Mouse (Mus musculus) limb, embryonic 12.5 days (tissue): ENCODE results near the gene Sept11. TPM values are rescaled to one million over a fixed set of nuclear protein-coding genes. Genes with fewer than 3 reads are reported as not detected.

Source experiments
- ATAC-seq: fragments of 200-750 bp; cut with Nextera tagmentation; 2 replicates; pipeline ENCODE4 v1.8.0; 2017; ENCODE audit warnings: low read depth, moderate TSS enrichment; ENCODE audit not compliant: insufficient number of reproducible peaks, insufficient read depth, low FRiP score, low TSS enrichment
- H3K27ac ChIP-seq: fragments of 300-500 bp; sonication (generic); 2 replicates; pipeline ENCODE4 v1.5.1; 2016; ENCODE audit warnings: mild to moderate bottlenecking, moderate library complexity
- H3K27me3 ChIP-seq: fragments of 300-500 bp; sonication (generic); 2 replicates; pipeline ENCODE4 v1.6.1; 2016; ENCODE audit warnings: mild to moderate bottlenecking, moderate library complexity
- H3K36me3 ChIP-seq: fragments of 300-500 bp; sonication (generic); 2 replicates; pipeline ENCODE4 v1.6.1; 2016; ENCODE audit warnings: mild to moderate bottlenecking, moderate library complexity
- H3K4me1 ChIP-seq: fragments of 300-500 bp; sonication (generic); replicated peaks from 2 replicates; pipeline ENCODE4 v1.6.1; 2016
- H3K4me2 ChIP-seq: fragments of 300-500 bp; sonication (generic); 2 replicates; pipeline ENCODE4 v1.6.1; 2016; ENCODE audit warnings: mild to moderate bottlenecking, moderate library complexity
- H3K4me3 ChIP-seq: fragments of 300-500 bp; sonication (generic); replicated peaks from 2 replicates; pipeline ENCODE4 v1.5.1; 2016; ENCODE audit warnings: mild to moderate bottlenecking
- H3K9ac ChIP-seq: fragments of 300-500 bp; sonication (generic); replicated peaks from 2 replicates; pipeline ENCODE4 v1.6.1; 2016; ENCODE audit warnings: mild to moderate bottlenecking, moderate library complexity
- H3K9me3 ChIP-seq: fragments of 300-500 bp; sonication (generic); 2 replicates; pipeline ENCODE4 v1.6.1; 2016; ENCODE audit warnings: mild to moderate bottlenecking, moderate library complexity
- WGBS: fragments of 180-500 bp; shearing (Covaris S2); methylation state at CpG from one replicate; pipeline ENCODE4 v1.1.7; 2016; 5-methylcytosine and 5-hydroxymethylcytosine counted together
- polyA plus RNA-seq: library from polyadenylated mRNA; unstranded; fragments of >200 nt; fragmentation: Nextera tagmentation; extraction: Ambion mirVana; gene quantifications from 2 replicates; pipeline ENCODE4 v1.2.1, GENCODE M21; 2016

The Sept11 gene
- polyA plus RNA-seq, 1 experiment from 2014 or later = 258 TPM

DNA sequence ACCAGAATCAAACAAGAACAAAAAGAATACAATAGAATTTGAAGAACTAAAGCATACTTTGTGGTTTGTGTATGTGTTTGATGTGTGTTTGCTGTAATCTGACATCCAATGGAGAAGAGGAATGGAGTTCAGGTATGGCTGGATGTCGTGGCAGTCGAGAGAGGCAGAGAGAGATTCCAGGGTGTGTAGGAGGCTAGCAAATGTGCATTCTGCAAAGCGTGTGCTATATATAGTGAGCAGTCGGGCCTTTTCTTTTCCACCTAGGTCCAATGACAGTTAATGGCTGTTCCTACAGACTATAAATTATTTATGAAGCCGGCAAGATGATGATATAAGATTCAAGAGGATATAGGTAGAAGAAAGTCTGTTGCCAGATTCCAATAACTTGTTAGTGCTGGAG is 20.3 kb downstream of the Sept11 start:
- Histone ChIP-seq H3K4me3 (no peak overlapping the region), H3K36me3 (peaks cover 27% of the 10 kb centered on the region)

DNA sequence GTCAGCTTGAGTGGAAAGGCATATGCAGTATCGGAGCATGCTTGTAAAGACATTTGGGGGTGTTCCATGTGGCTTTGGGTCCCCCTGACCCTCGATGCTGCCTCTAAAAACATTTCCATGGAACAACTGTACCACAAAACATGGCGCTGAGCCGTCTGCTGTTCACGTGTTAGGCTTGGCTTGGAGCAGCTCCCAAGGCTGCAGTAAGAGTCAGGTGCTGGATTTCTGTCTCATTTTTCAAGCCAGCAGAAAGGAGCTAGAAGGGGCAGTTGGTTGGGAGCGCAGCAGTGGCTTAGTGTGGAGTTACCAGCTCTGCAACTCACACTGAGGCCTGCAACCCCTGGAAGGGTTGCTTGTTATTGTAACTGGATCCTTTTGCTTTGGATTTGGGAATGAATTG is 21.3 kb downstream of the Sept11 start:
- Histone ChIP-seq H3K27me3 (no peaks in the 10 kb centered on the region), H3K4me3 (no peak overlapping the region), H3K27ac (peak overlapping the region; percentile 73), H3K9ac (no peak overlapping the region), H3K36me3 (peaks cover 27% of the 10 kb centered on the region), H3K4me2 (no peak overlapping the region), H3K9me3 (no peaks in the 10 kb centered on the region), H3K4me1 (peaks cover 20% of the 10 kb centered on the region)
- 64% methylated on average over 6 of the region's 6 CpGs for WGBS
- peak; percentile 60; the same call in 1 of the 2 replicates for ATAC-seq

More for the DNA sequence above, 20.3 kb downstream of the Sept11 start:
- no peak for ATAC-seq
- Histone ChIP-seq H3K4me1 (peaks cover 20% of the 10 kb centered on the region), H3K9me3 (no peaks in the 10 kb centered on the region), H3K27ac (0 out of 2 replicates have a peak overlapping the region, but pooled peaks have one; percentile 73), H3K27me3 (no peaks in the 10 kb centered on the region), H3K4me2 (no peak overlapping the region), H3K9ac (no peak overlapping the region)
- 91% methylated on average over 5 of the region's 5 CpGs for WGBS

DNA sequence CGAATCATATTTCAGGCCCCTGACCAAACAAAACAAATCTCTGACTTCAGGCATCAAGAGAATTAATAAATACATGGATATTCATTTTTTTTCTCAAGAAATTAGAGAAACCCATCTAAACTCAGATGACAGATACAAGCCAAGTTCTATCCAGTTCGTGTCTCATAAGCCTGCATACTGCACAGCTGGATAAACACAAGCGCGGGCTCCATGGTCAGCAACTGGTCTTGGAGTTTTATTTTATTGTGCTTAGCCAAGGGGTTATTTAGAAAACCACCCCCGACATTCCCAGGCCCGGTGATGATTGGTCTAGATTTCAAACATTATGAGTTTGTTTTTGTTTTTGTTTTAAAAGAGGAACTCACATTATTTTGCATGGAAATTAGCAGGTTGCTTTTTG is 21.8 kb downstream of the Sept11 start:
- Histone ChIP-seq H3K4me2 (no peak overlapping the region), H3K9ac (no peak overlapping the region), H3K4me1 (peaks cover 20% of the 10 kb centered on the region), H3K27me3 (no peaks in the 10 kb centered on the region), H3K4me3 (no peak overlapping the region), H3K36me3 (peaks cover 27% of the 10 kb centered on the region), H3K27ac (peak overlapping the region; percentile 73), H3K9me3 (no peaks in the 10 kb centered on the region)
- ATAC-seq = no peak
- WGBS = 72% methylated on average over 6 of the region's 6 CpGs

DNA sequence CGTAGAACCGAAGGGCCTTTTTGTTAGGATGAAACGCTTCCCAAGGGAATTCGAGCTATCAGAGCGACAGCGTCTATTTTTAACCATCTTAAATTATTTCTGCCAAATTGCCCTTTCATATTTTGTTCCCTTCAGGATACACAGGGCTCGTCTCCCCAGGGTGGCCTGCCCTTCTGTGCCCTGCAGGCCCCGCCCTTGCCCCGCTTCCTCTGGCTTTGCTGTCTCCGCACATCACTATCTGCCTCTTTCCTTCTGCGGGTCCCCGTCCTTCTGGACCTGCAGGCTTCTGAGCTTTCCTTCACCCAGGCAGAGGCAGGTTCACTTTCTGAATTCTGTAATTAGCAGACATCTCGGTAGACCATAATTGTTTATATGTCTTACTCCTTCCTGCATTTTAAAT is 22.6 kb downstream of the Sept11 start:
- ATAC-seq = no peak
- Histone ChIP-seq H3K27ac (no peak overlapping the region), H3K9me3 (no peaks in the 10 kb centered on the region), H3K4me1 (peaks cover 25% of the 10 kb centered on the region), H3K27me3 (no peaks in the 10 kb centered on the region), H3K4me2 (no peak overlapping the region), H3K9ac (no peak overlapping the region), H3K4me3 (no peak overlapping the region), H3K36me3 (peaks cover 23% of the 10 kb centered on the region)
- 89% methylated on average over 13 of the region's 13 CpGs for WGBS

DNA sequence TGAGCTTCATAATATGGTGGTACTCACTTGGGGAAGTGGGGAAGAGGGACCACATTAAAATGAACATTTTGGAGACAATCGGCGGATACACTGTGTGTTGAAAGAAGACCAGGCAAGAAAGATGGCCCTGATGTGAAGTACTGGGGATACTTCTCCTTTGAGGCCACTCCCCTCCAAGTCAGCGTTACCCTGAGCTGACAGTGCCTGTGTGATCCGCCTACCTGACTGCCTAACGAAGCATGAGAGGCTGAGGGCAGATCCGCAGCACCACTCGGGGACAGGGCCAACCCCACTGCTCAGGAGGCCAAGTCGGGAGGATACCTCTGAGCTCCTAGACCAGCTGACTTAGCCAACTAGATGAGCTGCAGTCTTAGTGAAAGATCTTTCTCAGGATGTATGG is 24.4 kb downstream of the Sept11 start:
- Histone ChIP-seq H3K4me2 (no peak overlapping the region), H3K27ac (no peak overlapping the region), H3K36me3 (peaks cover 9% of the 10 kb centered on the region; the same call in 1 of the 2 replicates), H3K9me3 (no peaks in the 10 kb centered on the region), H3K4me1 (peaks cover 31% of the 10 kb centered on the region), H3K4me3 (no peak overlapping the region), H3K9ac (no peak overlapping the region), H3K27me3 (no peaks in the 10 kb centered on the region)
- WGBS = 84% methylated on average over 8 of the region's 8 CpGs
- no peak for ATAC-seq

DNA sequence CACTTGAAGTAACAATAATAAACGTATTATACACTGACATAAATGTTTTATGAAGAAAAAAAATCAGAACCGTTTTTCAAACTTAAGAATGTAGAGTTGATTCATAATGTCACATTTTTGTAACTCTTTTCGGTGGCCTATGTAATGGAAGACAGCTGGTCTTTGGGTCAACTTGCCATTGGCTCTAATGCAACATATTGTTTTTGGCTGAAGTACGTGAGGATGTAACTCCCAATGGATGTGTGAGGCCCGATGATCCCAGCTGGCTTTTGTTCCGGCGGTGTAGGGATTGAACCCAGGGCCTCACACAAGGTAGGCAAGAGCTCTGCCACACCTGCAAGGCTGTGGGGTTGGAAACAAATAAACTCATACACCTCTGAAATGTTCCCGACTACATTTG is 28.4 kb downstream of the Sept11 start:
- Histone ChIP-seq H3K9me3 (no peaks in the 10 kb centered on the region), H3K27ac (no peak overlapping the region), H3K4me3 (no peak overlapping the region), H3K4me2 (no peak overlapping the region), H3K4me1 (peaks cover 41% of the 10 kb centered on the region), H3K27me3 (no peaks in the 10 kb centered on the region), H3K9ac (no peak overlapping the region), H3K36me3 (no peaks in the 10 kb centered on the region)
- WGBS = 81% methylated on average over 8 of the region's 8 CpGs
- ATAC-seq = no peak

DNA sequence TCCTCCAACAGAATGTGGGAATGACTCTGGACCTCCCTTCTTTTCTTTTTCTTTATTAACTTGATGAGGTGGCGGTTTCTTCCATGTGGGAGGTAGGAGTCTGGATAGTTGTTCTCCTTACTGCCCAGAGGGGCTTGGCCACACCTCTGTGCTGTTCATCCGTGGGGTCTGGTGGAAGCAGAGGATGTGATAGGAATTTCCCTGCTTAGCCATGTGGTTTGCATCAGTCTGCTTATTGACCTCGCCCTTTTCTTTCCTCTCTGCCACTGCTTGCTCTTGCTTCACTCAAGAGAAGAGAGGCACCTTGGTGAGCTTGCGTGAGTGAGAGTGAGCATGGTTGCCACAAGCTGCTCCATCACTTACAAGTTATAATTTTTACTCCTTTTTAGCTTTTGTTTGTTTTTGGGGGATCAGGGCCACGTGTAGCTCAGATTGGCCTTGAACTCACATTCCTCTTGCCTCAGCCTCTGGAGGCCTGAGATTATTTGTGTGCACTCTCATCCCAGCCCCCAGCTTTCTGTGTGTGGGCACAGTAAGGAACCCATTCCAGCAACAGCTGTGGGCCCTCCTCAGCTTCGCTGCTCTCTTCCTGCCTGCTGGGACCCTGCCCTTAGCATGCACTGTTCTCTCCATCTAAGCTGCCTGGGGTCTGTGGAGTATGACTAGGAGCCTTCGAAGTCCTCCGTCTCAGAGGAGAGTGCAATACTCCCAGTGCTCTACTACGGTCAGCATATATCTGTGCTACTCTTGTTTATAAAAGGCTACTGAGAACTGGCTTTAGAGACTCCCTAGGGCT is 31.0 kb downstream of the Sept11 start:
- Histone ChIP-seq H3K9ac (no peak overlapping the region), H3K4me1 (peaks cover 66% of the 10 kb centered on the region), H3K9me3 (no peaks in the 10 kb centered on the region), H3K4me3 (no peak overlapping the region), H3K27me3 (no peaks in the 10 kb centered on the region), H3K4me2 (no peak overlapping the region), H3K36me3 (no peaks in the 10 kb centered on the region), H3K27ac (peak overlapping the region; percentile 50)
- 32% methylated on average over 9 of the region's 9 CpGs for WGBS
- ATAC-seq = 0 out of 2 replicates have a peak, but pooled peaks have one; percentile 44

DNA sequence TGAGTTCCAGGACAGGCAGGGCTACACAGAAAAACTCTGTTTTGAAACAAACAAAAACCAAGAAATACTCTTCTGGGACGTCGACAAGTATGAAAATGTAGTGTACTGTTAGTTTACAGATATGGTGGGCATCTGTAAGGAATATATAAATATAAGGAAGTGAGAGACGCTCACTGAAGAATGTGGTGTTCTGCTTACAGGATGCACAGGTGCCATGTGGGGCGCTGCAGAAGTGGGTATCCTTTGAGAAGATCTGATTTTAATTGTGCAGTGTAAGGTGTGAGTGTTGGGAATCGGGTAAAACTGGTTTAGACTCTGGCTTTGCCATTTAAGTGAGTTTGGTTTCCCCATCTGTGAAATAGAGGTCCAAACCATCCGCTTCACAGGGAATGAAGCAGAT is 32.1 kb downstream of the Sept11 start:
- WGBS = 82% methylated on average over 6 of the region's 6 CpGs
- Histone ChIP-seq H3K27ac (no peak overlapping the region), H3K4me1 (peaks cover 77% of the 10 kb centered on the region), H3K27me3 (no peaks in the 10 kb centered on the region), H3K9me3 (no peaks in the 10 kb centered on the region), H3K4me3 (no peak overlapping the region), H3K9ac (no peak overlapping the region), H3K36me3 (no peaks in the 10 kb centered on the region), H3K4me2 (no peak overlapping the region)
- ATAC-seq = no peak

DNA sequence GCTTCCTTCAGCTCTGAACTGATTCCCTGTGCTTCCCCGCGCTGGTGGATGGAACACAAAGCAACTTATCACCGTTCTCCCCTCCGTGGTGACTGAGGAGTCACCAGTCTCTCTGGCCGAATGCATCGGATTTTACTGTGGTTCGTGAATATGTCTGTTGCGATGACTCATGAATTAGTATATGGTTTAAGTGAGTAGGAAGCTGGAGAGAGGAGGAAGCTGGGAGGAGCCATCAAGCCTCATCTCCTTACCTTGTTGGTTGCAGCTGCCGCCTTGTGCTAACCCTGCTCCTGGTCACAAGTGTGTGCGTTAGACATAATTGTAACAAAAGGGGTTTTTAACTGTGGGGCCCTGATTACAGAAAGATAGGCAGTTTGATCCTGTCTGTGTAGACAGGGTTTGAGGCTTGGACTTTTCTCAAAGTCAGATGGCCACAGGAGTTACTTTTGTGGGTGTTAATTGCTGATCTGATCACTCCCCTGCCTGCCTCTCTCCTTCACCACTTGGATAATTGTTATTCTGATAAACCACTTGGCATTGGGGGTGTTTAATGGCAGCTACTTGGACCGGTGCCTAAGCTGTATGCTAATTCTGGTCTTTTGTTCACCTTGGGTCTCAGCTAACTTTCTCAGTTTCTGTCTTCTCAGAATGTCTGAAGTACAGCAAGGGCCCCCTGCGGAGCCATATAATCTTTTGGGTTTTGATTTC is 33.1 kb downstream of the Sept11 start:
- peaks cover 77% of the 10 kb centered on the region for H3K4me1 ChIP-seq
- no peaks in the 10 kb centered on the region for H3K27me3 ChIP-seq
- H3K4me2 ChIP-seq = no peak overlapping the region
- no peaks in the 10 kb centered on the region for H3K9me3 ChIP-seq
- H3K4me3 ChIP-seq = no peak overlapping the region
- WGBS = 47% methylated on average over 12 of the region's 12 CpGs
- H3K9ac ChIP-seq = no peak overlapping the region
- H3K36me3 ChIP-seq = no peaks in the 10 kb centered on the region
- no peak for ATAC-seq
- H3K27ac ChIP-seq = 0 out of 2 replicates have a peak overlapping the region, but pooled peaks have one; percentile 12

DNA sequence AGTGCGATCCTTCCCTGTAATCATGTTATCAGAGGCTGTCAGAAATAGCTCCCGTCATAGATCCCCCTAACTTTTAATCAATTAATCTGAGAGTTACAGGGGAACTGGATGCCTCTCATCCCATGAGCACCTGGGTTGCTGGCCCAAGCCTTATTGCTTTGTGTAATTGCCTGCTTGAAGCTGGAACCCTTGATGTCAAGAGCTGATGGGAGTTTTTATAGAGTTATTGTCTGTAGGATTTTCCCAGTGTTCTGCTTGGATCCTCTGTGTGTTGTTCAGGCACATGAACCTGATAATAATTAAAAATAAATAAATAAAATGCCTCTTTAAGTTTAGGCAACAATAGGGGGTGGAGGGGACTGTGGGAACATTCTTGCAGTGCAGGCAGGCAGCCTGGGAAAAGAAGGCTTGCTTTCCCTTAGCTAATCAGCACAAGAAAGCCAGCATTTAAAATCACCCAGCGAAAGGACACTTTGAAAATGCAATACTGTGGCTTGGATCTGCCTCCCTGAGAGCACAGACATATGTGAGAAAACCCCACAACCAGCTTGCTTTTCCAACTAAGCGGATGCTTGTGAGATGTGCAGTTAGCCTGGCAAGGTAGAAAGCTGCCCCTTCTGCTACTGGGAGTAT is 33.8 kb downstream of the Sept11 start:
- 57% methylated on average over 4 of the region's 4 CpGs for WGBS
- H3K27ac ChIP-seq = peak overlapping the region; percentile 37
- no peaks in the 10 kb centered on the region for H3K9me3 ChIP-seq

DNA sequence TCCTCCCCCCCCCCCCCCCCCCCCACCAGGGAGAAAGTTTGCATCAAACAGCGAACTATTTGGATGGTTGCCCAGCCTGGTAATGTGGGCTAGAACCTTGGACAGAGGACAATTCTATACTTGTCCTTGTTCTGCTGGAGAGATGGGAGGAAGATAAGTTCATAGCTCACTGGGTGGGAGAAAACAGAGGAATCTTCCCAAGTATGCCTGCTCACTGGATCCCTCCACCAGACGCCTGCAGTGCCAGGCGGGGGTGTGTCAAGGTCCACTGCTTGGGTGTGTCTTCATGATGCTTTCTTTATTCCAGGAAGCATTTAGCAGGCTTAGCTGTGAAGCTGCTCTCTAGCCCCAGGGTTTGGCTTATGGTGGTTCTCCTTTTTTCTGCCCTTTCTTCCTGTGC is 34.5 kb downstream of the Sept11 start:
- H3K9ac ChIP-seq = no peak overlapping the region
- peaks cover 90% of the 10 kb centered on the region for H3K4me1 ChIP-seq
- H3K4me3 ChIP-seq = no peak overlapping the region
- H3K36me3 ChIP-seq = no peaks in the 10 kb centered on the region
- no peaks in the 10 kb centered on the region for H3K9me3 ChIP-seq
- no peak overlapping the region for H3K27ac ChIP-seq
- no peak for ATAC-seq
- 30% methylated on average over 3 of the region's 3 CpGs for WGBS
- no peak overlapping the region for H3K4me2 ChIP-seq
- no peaks in the 10 kb centered on the region for H3K27me3 ChIP-seq

More for the DNA sequence above, 33.8 kb downstream of the Sept11 start:
- ATAC-seq = no peak
- H3K4me2 ChIP-seq = no peak overlapping the region
- no peaks in the 10 kb centered on the region for H3K36me3 ChIP-seq
- no peak overlapping the region for H3K9ac ChIP-seq
- no peak overlapping the region for H3K4me3 ChIP-seq
- peaks cover 83% of the 10 kb centered on the region for H3K4me1 ChIP-seq
- no peaks in the 10 kb centered on the region for H3K27me3 ChIP-seq
